12 mouse cellular contexts compared by ENCODE assay signal in the genomic region with DNA sequence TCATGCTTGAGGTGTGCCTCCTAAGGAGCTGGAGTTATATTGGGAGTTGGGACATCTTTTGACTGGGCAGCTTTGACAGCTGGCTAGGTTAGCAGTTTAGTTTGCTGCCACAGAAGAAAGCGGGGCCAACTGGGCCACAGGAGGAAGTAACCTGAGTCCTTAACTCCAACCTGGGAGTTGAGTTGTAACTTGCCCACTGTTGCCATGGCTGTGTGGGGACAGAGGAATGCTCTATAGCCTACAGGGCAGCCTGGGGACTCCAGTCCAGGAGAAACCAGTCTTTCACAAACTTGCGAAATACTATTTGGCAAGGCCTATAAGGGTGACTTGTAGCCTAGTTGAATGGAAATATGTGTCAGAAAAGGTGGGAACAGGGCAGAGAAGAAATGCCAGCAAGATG. TPM values are rescaled to one million over a fixed set of nuclear protein-coding genes. Genes with fewer than 3 reads are reported as not detected.
DNase-seq lines count a peak whose midpoint lies in the region; ATAC-seq and TF ChIP-seq lines count a peak whose summit lies in the region.
"Had no signal": no experiment of that assay in that cellular context is flagged by ENCODE, and none has a peak within 500 bp of the region (broad histone marks: within the 10 kb centered on the region; RNA-seq: fewer than 3 reads in every experiment).

No protein-coding gene starts in this region.

- H3K27me3 ChIP-seq in heart, embryonic 12.5 days (replicated peaks), result no peaks in the 10 kb centered on the region
- no peaks in the 10 kb centered on the region for H3K27me3 ChIP-seq in liver, embryonic 13.5 days
- H3K27me3 ChIP-seq in stomach, postnatal 0 days (ENCODE audit: control insufficient read depth, insufficient read depth, low read length), result no peaks in the 10 kb centered on the region
- H3K27me3 ChIP-seq: CH12.LX; embryonic facial prominence, embryonic 12.5 days; hindbrain, embryonic 13.5 days; limb, embryonic 15.5 days had no signal

- ATAC-seq in heart, embryonic 12.5 days (ENCODE audit: insufficient number of reproducible peaks, low FRiP score), result no peak
- ATAC-seq in liver, embryonic 13.5 days (ENCODE audit: low read depth), result 0 out of 2 replicates have a peak, but pooled peaks have one; percentile 34
- ATAC-seq in stomach, postnatal 0 days (ENCODE audit: low FRiP score, low TSS enrichment), result peak; percentile 88

- 0 out of 2 replicates have a peak, but pooled peaks cover 3% of the 10 kb centered on the region for H3K9me3 ChIP-seq in heart, embryonic 12.5 days (replicated peaks)
- no peaks in the 10 kb centered on the region for H3K9me3 ChIP-seq in liver, embryonic 13.5 days (replicated peaks)
- H3K9me3 ChIP-seq in stomach, postnatal 0 days (ENCODE audit: control insufficient read depth, low read length), result no peaks in the 10 kb centered on the region
- H3K9me3 ChIP-seq: embryonic facial prominence, embryonic 12.5 days; hindbrain, embryonic 13.5 days; limb, embryonic 15.5 days had no signal

- no peaks in the 10 kb centered on the region for H3K36me3 ChIP-seq in heart, embryonic 12.5 days
- no peaks in the 10 kb centered on the region for H3K36me3 ChIP-seq in liver, embryonic 13.5 days
- no peaks in the 10 kb centered on the region for H3K36me3 ChIP-seq in stomach, postnatal 0 days (ENCODE audit: control insufficient read depth, insufficient read depth, low read length)
- H3K36me3 ChIP-seq: embryonic facial prominence, embryonic 12.5 days; hindbrain, embryonic 13.5 days; limb, embryonic 15.5 days had no signal

- peaks cover 5% of the 10 kb centered on the region; the same call in 1 of the 2 replicates for H3K4me1 ChIP-seq in heart, embryonic 12.5 days (replicated peaks)
- no peaks in the 10 kb centered on the region for H3K4me1 ChIP-seq in liver, embryonic 13.5 days (replicated peaks)
- no peaks in the 10 kb centered on the region for H3K4me1 ChIP-seq in stomach, postnatal 0 days (replicated peaks; ENCODE audit: control insufficient read depth, insufficient read depth)
- H3K4me1 ChIP-seq: embryonic facial prominence, embryonic 12.5 days; hindbrain, embryonic 13.5 days had no signal

- no peak overlapping the region for H3K4me3 ChIP-seq in heart, embryonic 12.5 days
- no peak overlapping the region for H3K4me3 ChIP-seq in liver, embryonic 13.5 days (replicated peaks)
- no peak overlapping the region for H3K4me3 ChIP-seq in stomach, postnatal 0 days (ENCODE audit: low read depth, low read length)
- H3K4me3 ChIP-seq: embryonic facial prominence, embryonic 12.5 days; hindbrain, embryonic 13.5 days; limb, embryonic 15.5 days had no signal

- 82% methylated on average over 2 of the region's 2 CpGs for WGBS in heart, embryonic 12.5 days
- WGBS in liver, embryonic 13.5 days (ENCODE audit: insufficient replicate concordance), result 67% methylated on average over 2 of the region's 2 CpGs
- WGBS in stomach, postnatal 0 days, result 70% methylated on average over 2 of the region's 2 CpGs

- peak; percentile 23 to 27 for DNase-seq in heart, adult 9 months (ENCODE audit: low spot score in 2 of 2)
- peak; percentile 53 for DNase-seq in gastrocnemius, postnatal 10 days
- no peak for DNase-seq in liver, embryonic 13.5 days
- peak; percentile 31 for DNase-seq in stomach, postnatal 0 days (ENCODE audit: low spot score)
- no peak for DNase-seq in natural killer cell, adult 2 months (ENCODE audit: low spot score in 2 of 2)
- no peak for DNase-seq in thymus, postnatal 25 days
- no peak for DNase-seq in layer of hippocampus, adult 11-12 months (ENCODE audit: low spot score)

- TF ChIP-seq EP300 in stomach, postnatal 0 days (optimal IDR thresholded peaks at IDR 0.05), result no peak

- no peak for TF ChIP-seq CTCF in stomach, postnatal 0 days (IDR thresholded peaks at IDR 0.05; ENCODE audit: low read depth)

- no peak overlapping the region for H3K9ac ChIP-seq in heart, embryonic 12.5 days
- no peak overlapping the region for H3K9ac ChIP-seq in liver, embryonic 13.5 days
- no peak overlapping the region for H3K9ac ChIP-seq in stomach, postnatal 0 days (ENCODE audit: low read length)
- H3K9ac ChIP-seq: embryonic facial prominence, embryonic 12.5 days; hindbrain, embryonic 13.5 days; limb, embryonic 15.5 days had no signal

- no peak overlapping the region for H3K27ac ChIP-seq in heart, embryonic 12.5 days (ENCODE audit: poor library complexity, severe bottlenecking)
- no peak overlapping the region for H3K27ac ChIP-seq in liver, embryonic 13.5 days
- no peak overlapping the region; the same call in 1 of the 2 replicates for H3K27ac ChIP-seq in stomach, postnatal 0 days (replicated peaks)
- H3K27ac ChIP-seq: embryonic facial prominence, embryonic 12.5 days; hindbrain, embryonic 13.5 days; limb, embryonic 15.5 days had no signal

- H3K4me2 ChIP-seq in heart, embryonic 12.5 days, result no peak overlapping the region
- H3K4me2 ChIP-seq in liver, embryonic 13.5 days, result no peak overlapping the region
- H3K4me2 ChIP-seq in stomach, postnatal 0 days (replicated peaks; ENCODE audit: low read depth), result no peak overlapping the region
- H3K4me2 ChIP-seq: embryonic facial prominence, embryonic 12.5 days; hindbrain, embryonic 13.5 days; limb, embryonic 15.5 days had no signal

RNA-seq across cellular contexts. Expression of gene Jade1, which starts 46.1 kb away (rescaled TPM):
- polyA plus RNA-seq in heart, embryonic 12.5 days (2016; fragmentation: Nextera tagmentation; extraction: Ambion mirVana), result 17.4 and 19.3 TPM in 2 replicates
- total RNA-seq in gastrocnemius, postnatal 10 days (2021), result 10 to 100 TPM; 26.0 to 31.1 TPM
- 11.3 and 12.7 TPM in 2 replicates for polyA plus RNA-seq in liver, embryonic 13.5 days (2015; fragmentation: Nextera tagmentation; extraction: Ambion mirVana)
- 7.6 and 9.0 TPM in 2 replicates for polyA plus RNA-seq in stomach, postnatal 0 days (2015; fragmentation: Nextera tagmentation; extraction: Ambion mirVana)

Comparison
In these comparisons a context has a peak if more than half of its experiments do, and no peak if none do; other contexts are left out.
1. DNase-seq: peak in heart, adult 9 months (2 of 2), gastrocnemius, postnatal 10 days (single experiment) and stomach, postnatal 0 days (single experiment); none in liver, embryonic 13.5 days (single experiment), natural killer cell, adult 2 months (0 of 2), thymus, postnatal 25 days (single experiment) and layer of hippocampus, adult 11-12 months (single experiment).